Mouse (Mus musculus): Measurements from ENCODE around the gene Msh4.

- TF ChIP-seq BHLHE40 (IDR thresholded peaks at IDR 0.05; ENCODE audit: low read depth, low read length) (no peak), EP300 (IDR thresholded peaks at IDR 0.05; ENCODE audit: low read length) (no peak), ZKSCAN1 (IDR thresholded peaks at IDR 0.05; ENCODE audit: borderline replicate concordance, low read depth, low read length) (no peak), MAX (IDR thresholded peaks at IDR 0.05; ENCODE audit: low read length) (no peak), ZC3H11A (IDR thresholded peaks at IDR 0.05; ENCODE audit: low read depth, low read length) (no peak), ELF1 (IDR thresholded peaks at IDR 0.05; ENCODE audit: low read depth, low read length) (no peak), USF1 (IDR thresholded peaks at IDR 0.05; ENCODE audit: low read depth, low read length) (no peak), MAZ (IDR thresholded peaks at IDR 0.05; ENCODE audit: low read depth, low read length) (no peak), E2F4 (IDR thresholded peaks at IDR 0.05; ENCODE audit: insufficient replicate concordance, low read depth, low read length) (no peak), TBP (conservative IDR thresholded peaks at IDR 0.05; ENCODE audit: low read depth, low read length) (no peak), MYC (IDR thresholded peaks at IDR 0.05; ENCODE audit: low read depth, low read length) (no peak), ZMIZ1 (IDR thresholded peaks at IDR 0.05; ENCODE audit: low read depth, low read length) (no peak), CHD2 (IDR thresholded peaks at IDR 0.05; ENCODE audit: low read length) (no peak), CTCF (conservative IDR thresholded peaks at IDR 0.05 in 1 of 2, IDR thresholded peaks at IDR 0.05 in 1 of 2; ENCODE audit: low read depth in 2 of 2, low read length in 2 of 2) (no peak)
These were observed 15.4 kb upstream of the Msh4 start for GRCm38 (mm10) chr3:153921147-153921910.
